Mouse (Mus musculus) stomach, postnatal 0 days (tissue): ENCODE data around the gene Arid1b.

Source experiments
- CTCF ChIP-seq: IDR thresholded peaks from 2 replicates; pipeline ENCODE4 v1.5.1; 2016; ENCODE audit warnings: antibody characterized with exemption, low read depth, mild to moderate bottlenecking, moderate library complexity
- EP300 ChIP-seq: optimal IDR thresholded peaks from 2 replicates; pipeline ENCODE3; 2016; ENCODE audit warnings: antibody characterized with exemption

GRCm38 (mm10) chr17:5237765-5238164 is 243.6 kb downstream of the Arid1b start:
- TF ChIP-seq EP300 (no peak), CTCF (no peak)
